Mouse (Mus musculus) CH12.LX (cell line): ENCODE data around the gene Rpl36al. TPM values are rescaled to one million over a fixed set of nuclear protein-coding genes. Genes with fewer than 3 reads are reported as not detected.

Source experiments
- DNase-seq: peaks from one replicate; pipeline ENCODE4 v3.0.0-alpha.2; 2013; ENCODE audit errors: extremely low read depth
- H3K27ac ChIP-seq: 2 replicates; pipeline ENCODE4 v1.5.1; 2012; ENCODE audit warnings: low read depth, mild to moderate bottlenecking, control low read depth, moderate library complexity; ENCODE audit not compliant: insufficient read depth
- H3K27me3 ChIP-seq: replicated peaks from 2 replicates; pipeline ENCODE3; 2012; ENCODE audit warnings: inconsistent platforms
- H3K36me3 ChIP-seq, 2 experiments: replicated peaks in 1 of 2; 2 replicates each; pipeline versions ENCODE3 to v1.6.1; 2012; ENCODE audit warnings: inconsistent platforms in 1 of 2, low read length in 1 of 2, mild to moderate bottlenecking in 1 of 2, mixed read lengths in 1 of 2, moderate library complexity in 1 of 2; ENCODE audit not compliant: control insufficient read depth in 1 of 2, insufficient read depth in 1 of 2
- H3K4me1 ChIP-seq, 2 experiments: 2 replicates each; pipeline ENCODE4 v1.6.1; 2012; ENCODE audit warnings: inconsistent platforms in 1 of 2, moderate library complexity in 1 of 2; ENCODE audit not compliant: insufficient read depth in 2 of 2, control insufficient read depth in 1 of 2
- H3K4me2 ChIP-seq: 2 replicates; pipeline ENCODE4 v1.6.1; 2012; ENCODE audit warnings: low read depth, mild to moderate bottlenecking, control low read depth; ENCODE audit not compliant: poor library complexity, insufficient read depth, severe bottlenecking
- H3K4me3 ChIP-seq, 3 experiments: fragments of 150-350 bp in 1 of 3; sonication (generic) in 1 of 3; replicated peaks in 1 of 3; 2 replicates each; pipeline versions ENCODE3 to v1.5.1; 2011 to 2012; ENCODE audit warnings: low read depth in 2 of 3, low read length in 2 of 3, mild to moderate bottlenecking in 2 of 3, moderate library complexity in 2 of 3, control low read depth in 1 of 3, improper control_type of control experiment in 1 of 3, inconsistent platforms in 1 of 3, mixed read lengths in 1 of 3; ENCODE audit not compliant: poor library complexity in 1 of 3
- H3K79me2 ChIP-seq: replicated peaks from 2 replicates; pipeline ENCODE4 v1.6.1; 2012; ENCODE audit warnings: mild to moderate bottlenecking, moderate library complexity; ENCODE audit not compliant: control insufficient read depth, poor library complexity, insufficient read depth, severe bottlenecking; ENCODE audit errors: extremely low read depth
- H3K9ac ChIP-seq: 2 replicates; pipeline ENCODE4 v1.6.1; 2012; ENCODE audit warnings: low read depth, mild to moderate bottlenecking, control low read depth, moderate library complexity; ENCODE audit not compliant: insufficient read depth
- H3K9me3 ChIP-seq: replicated peaks from 2 replicates; pipeline ENCODE3; 2012; ENCODE audit warnings: low read length, inconsistent platforms, mixed read lengths
- CHD1 ChIP-seq: IDR thresholded peaks from 2 replicates; pipeline ENCODE4 v1.6.1; 2012; ENCODE audit warnings: low read depth, low read length, improper control_type of control experiment, inconsistent platforms
- CHD2 ChIP-seq: IDR thresholded peaks from 2 replicates; pipeline ENCODE4 v1.6.1; 2011; ENCODE audit warnings: low read length, improper control_type of control experiment
- CTCF ChIP-seq, 2 experiments: IDR thresholded peaks in 1 of 2; conservative IDR thresholded peaks in 1 of 2; 2 replicates each; pipeline ENCODE4 v1.5.1; 2011 to 2012; ENCODE audit warnings: low read depth in 2 of 2, low read length in 2 of 2, improper control_type of control experiment in 1 of 2, inconsistent platforms in 1 of 2, mild to moderate bottlenecking in 1 of 2, moderate library complexity in 1 of 2
- E2F4 ChIP-seq: IDR thresholded peaks from 2 replicates; pipeline ENCODE4 v1.6.1; 2011; ENCODE audit warnings: low read depth, low read length, improper control_type of control experiment; ENCODE audit not compliant: insufficient replicate concordance
- ELF1 ChIP-seq: IDR thresholded peaks from 2 replicates; pipeline ENCODE4 v1.6.1; 2014; ENCODE audit warnings: low read depth, mild to moderate bottlenecking, inconsistent platforms, low read length, improper control_type of control experiment
- EP300 ChIP-seq: IDR thresholded peaks from 2 replicates; pipeline ENCODE4 v1.6.1; 2011; ENCODE audit warnings: low read length, improper control_type of control experiment
- ETS1 ChIP-seq: conservative IDR thresholded peaks from 2 replicates; pipeline ENCODE4 v1.6.1; 2012; ENCODE audit warnings: low read depth, mild to moderate bottlenecking, inconsistent platforms, low read length, improper control_type of control experiment, moderate library complexity
- GABPA ChIP-seq: IDR thresholded peaks from 2 replicates; pipeline ENCODE4 v1.6.1; 2012; ENCODE audit warnings: low read depth, low read length, improper control_type of control experiment, inconsistent platforms; ENCODE audit not compliant: insufficient replicate concordance
- HCFC1 ChIP-seq: IDR thresholded peaks from 2 replicates; pipeline ENCODE4 v1.6.1; 2012; ENCODE audit warnings: low read depth, mild to moderate bottlenecking, inconsistent platforms, low read length, improper control_type of control experiment
- IRF4 ChIP-seq: IDR thresholded peaks from 2 replicates; pipeline ENCODE4 v1.6.1; 2014; ENCODE audit warnings: low read depth, mild to moderate bottlenecking, inconsistent platforms, low read length, improper control_type of control experiment
- JUN ChIP-seq: IDR thresholded peaks from 2 replicates; pipeline ENCODE4 v1.6.1; 2011; ENCODE audit warnings: low read depth, mild to moderate bottlenecking, low read length, improper control_type of control experiment, moderate library complexity; ENCODE audit not compliant: insufficient read depth
- MAFK ChIP-seq: IDR thresholded peaks from 2 replicates; pipeline ENCODE4 v1.6.1; 2011; ENCODE audit warnings: low read length, improper control_type of control experiment; ENCODE audit not compliant: insufficient replicate concordance
- MEF2A ChIP-seq: IDR thresholded peaks from 2 replicates; pipeline ENCODE4 v1.6.1; 2014; ENCODE audit warnings: low read depth, mild to moderate bottlenecking, inconsistent platforms, low read length, improper control_type of control experiment, borderline replicate concordance
- MXI1 ChIP-seq: IDR thresholded peaks from 2 replicates; pipeline ENCODE4 v1.6.1; 2011; ENCODE audit warnings: mild to moderate bottlenecking, low read depth, low read length, improper control_type of control experiment
- MYC ChIP-seq: IDR thresholded peaks from 2 replicates; pipeline ENCODE4 v1.6.1; 2011; ENCODE audit warnings: low read depth, mild to moderate bottlenecking, improper control_type of control experiment, low read length
- NELFE ChIP-seq: IDR thresholded peaks from 2 replicates; pipeline ENCODE4 v1.6.1; 2011; ENCODE audit warnings: low read depth, low read length, improper control_type of control experiment
- NRF1 ChIP-seq: IDR thresholded peaks from 2 replicates; pipeline ENCODE4 v1.6.1; 2014; ENCODE audit warnings: low read depth, mild to moderate bottlenecking, inconsistent platforms, low read length, improper control_type of control experiment, moderate library complexity
- PAX5 ChIP-seq: IDR thresholded peaks from 2 replicates; pipeline ENCODE4 v1.6.1; 2012; ENCODE audit warnings: low read length, inconsistent platforms, mixed read lengths
- POLR2A ChIP-seq: IDR thresholded peaks from 2 replicates; pipeline ENCODE4 v1.6.1; 2011; ENCODE audit warnings: low read depth, mild to moderate bottlenecking, improper control_type of control experiment, low read length
- POLR2AphosphoS2 ChIP-seq: IDR thresholded peaks from 2 replicates; pipeline ENCODE4 v1.6.1; 2011; ENCODE audit warnings: low read depth, low read length, improper control_type of control experiment
- RAD21 ChIP-seq: IDR thresholded peaks from 2 replicates; pipeline ENCODE4 v1.6.1; 2011; ENCODE audit warnings: low read depth, mild to moderate bottlenecking, low read length, improper control_type of control experiment, moderate library complexity
- SIN3A ChIP-seq: IDR thresholded peaks from 2 replicates; pipeline ENCODE4 v1.6.1; 2012; ENCODE audit warnings: low read length, improper control_type of control experiment, inconsistent platforms
- SMC3 ChIP-seq: IDR thresholded peaks from 2 replicates; pipeline ENCODE4 v1.6.1; 2011; ENCODE audit warnings: low read depth, low read length, improper control_type of control experiment
- TBP ChIP-seq: conservative IDR thresholded peaks from 2 replicates; pipeline ENCODE4 v1.6.1; 2011; ENCODE audit warnings: low read depth, low read length, improper control_type of control experiment
- UBTF ChIP-seq: IDR thresholded peaks from 2 replicates; pipeline ENCODE4 v1.6.1; 2012; ENCODE audit warnings: low read depth, mild to moderate bottlenecking, inconsistent platforms, low read length, improper control_type of control experiment, moderate library complexity
- USF1 ChIP-seq: IDR thresholded peaks from 2 replicates; pipeline ENCODE4 v1.6.1; 2014; ENCODE audit warnings: low read depth, mild to moderate bottlenecking, inconsistent platforms, low read length, improper control_type of control experiment
- USF2 ChIP-seq: conservative IDR thresholded peaks from 2 replicates; pipeline ENCODE4 v1.6.1; 2011; ENCODE audit warnings: low read depth, low read length, improper control_type of control experiment
- ZKSCAN1 ChIP-seq: IDR thresholded peaks from 2 replicates; pipeline ENCODE4 v1.6.1; 2012; ENCODE audit warnings: low read depth, inconsistent platforms, low read length, improper control_type of control experiment, borderline replicate concordance
- ZMIZ1 ChIP-seq: IDR thresholded peaks from 2 replicates; pipeline ENCODE4 v1.6.1; 2012; ENCODE audit warnings: low read depth, mild to moderate bottlenecking, inconsistent platforms, low read length, improper control_type of control experiment
- ZNF384 ChIP-seq: IDR thresholded peaks from 2 replicates; pipeline ENCODE4 v1.6.1; 2012; ENCODE audit warnings: low read depth, low read length, improper control_type of control experiment, inconsistent platforms
- dilution Hi-C: fragments of 300-500 bp; cut with MboI; formaldehyde crosslinking; loops from 2 replicates; pipeline ENCODE4 v1.14.3; 2020; ENCODE audit warnings: low sequenced_read_pairs; ENCODE audit not compliant: extremely low pct_unique_long_range_greater_than_20kb, extremely low pct_ligation_motif_present
- in situ Hi-C: fragments of 300-500 bp; cut with MboI; formaldehyde crosslinking; loops from 3 replicates; pipeline ENCODE4 v1.14.3; 2019; ENCODE audit warnings: low sequenced_read_pairs, low pct_ligation_motif_present, low pct_unique_long_range_greater_than_20kb, mixed read lengths
- polyA plus RNA-seq: library from polyadenylated mRNA; unstranded; fragments of >175 nt; gene quantifications from 2 replicates; pipeline ENCODE4 v1.2.1, GENCODE M21; 2012; ENCODE audit warnings: low read depth; ENCODE audit not compliant: insufficient read length
- total RNA-seq, 2 experiments: library from RNA; depleted of rRNA; stranded (reverse); fragments of 300-350 nt in 1 of 2; fragments of >200 nt in 1 of 2; gene quantifications; 2 replicates each; pipeline ENCODE4 v1.2.3; 2012 to 2014

The Rpl36al gene
- total and polyA plus RNA-seq, 3 experiments = 828 to 1,571 (median 1,263) TPM

DNA sequence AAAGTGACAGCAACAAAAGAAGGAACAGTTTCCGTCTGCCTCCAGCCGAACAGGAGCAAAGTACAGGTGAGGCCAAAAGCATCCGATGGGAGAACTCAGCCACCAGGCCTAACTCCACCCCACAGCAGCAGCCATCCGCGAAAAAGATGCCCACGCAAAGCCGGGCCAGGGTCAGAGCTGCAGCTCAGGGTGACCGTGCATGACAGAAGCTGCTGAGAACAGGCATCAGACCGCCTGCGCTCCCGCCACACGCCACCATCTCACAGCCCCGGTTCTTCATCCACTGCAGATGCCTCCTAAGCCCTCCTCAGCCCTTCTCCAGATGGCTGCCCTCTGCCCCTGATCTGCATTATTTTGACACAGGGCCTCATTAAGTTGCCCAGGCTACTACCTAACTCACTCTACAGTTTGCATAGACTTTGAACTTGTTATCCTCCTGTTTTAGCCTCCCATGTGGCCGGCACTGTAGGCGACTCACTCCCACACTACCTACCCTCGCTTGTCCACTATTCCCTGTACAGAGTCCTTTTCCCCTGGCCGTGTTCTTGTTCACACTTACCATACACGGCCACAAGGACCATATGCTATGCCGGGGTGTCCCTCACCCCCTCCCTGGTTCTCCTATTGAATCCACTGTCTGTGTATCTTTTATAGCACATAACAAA is 36.9 kb upstream of the Rpl36al start:
- no peaks in the 10 kb centered on the region for H3K27me3 ChIP-seq
- DNase-seq = no peak
- H3K4me2 ChIP-seq = no peak overlapping the region
- peaks cover 4 to 59% of the 10 kb centered on the region in 2 experiments; a peak in 2 of 4 replicates for H3K4me1 ChIP-seq
- TF ChIP-seq POLR2AphosphoS2 = no peak
- TF ChIP-seq USF1 = no peak
- no peak for TF ChIP-seq MXI1
- TF ChIP-seq SIN3A = no peak
- TF ChIP-seq TBP = no peak
- TF ChIP-seq GABPA = no peak
- no peak for TF ChIP-seq MYC
- no peak for TF ChIP-seq RAD21
- H3K27ac ChIP-seq = no peak overlapping the region
- dilution Hi-C loops = no loop called here
- peaks cover 28 to 73% of the 10 kb centered on the region in 2 experiments for H3K36me3 ChIP-seq
- H3K9ac ChIP-seq = no peak overlapping the region
- H3K9me3 ChIP-seq = no peaks in the 10 kb centered on the region
- no peaks in the 10 kb centered on the region; the same call in 1 of the 2 replicates for H3K79me2 ChIP-seq
- no peak overlapping the region for H3K4me3 ChIP-seq
- in situ Hi-C loops = loop anchor here (5.0 to 25.0 kb wide), 3 partner anchors 77 to 467 kb away; partner anchors contain the start of genes Klhdc2, Sos2 and Vcpkmt

DNA sequence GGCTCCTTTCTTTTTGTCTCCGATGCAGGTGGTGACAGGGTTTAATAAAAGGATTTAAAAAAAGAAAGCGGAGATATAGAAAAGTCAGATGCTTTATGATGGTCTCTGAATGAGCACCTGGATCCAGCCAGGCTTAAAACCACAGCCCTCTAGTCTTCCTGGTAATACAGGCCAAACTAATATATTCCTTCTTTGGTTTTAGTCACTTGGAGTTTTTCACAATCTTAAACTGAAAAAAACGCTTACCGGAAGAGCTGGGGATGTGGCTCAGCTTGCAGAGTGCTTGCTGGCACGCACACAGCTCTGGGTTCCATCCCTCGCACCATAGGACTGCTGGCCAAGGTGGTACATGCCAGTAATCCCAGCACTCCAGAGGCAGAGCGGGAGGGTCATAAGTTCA is 32.7 kb upstream of the Rpl36al start:
- Histone ChIP-seq H3K4me1 (peaks cover 4 to 83% of the 10 kb centered on the region in 2 experiments; a peak in 2 of 4 replicates), H3K9me3 (no peaks in the 10 kb centered on the region), H3K79me2 (no peaks in the 10 kb centered on the region), H3K36me3 (peaks cover 42 to 68% of the 10 kb centered on the region in 2 experiments), H3K4me3 (no peak overlapping the region), H3K27me3 (no peaks in the 10 kb centered on the region), H3K27ac (peak overlapping the region; percentile 69), H3K9ac (no peak overlapping the region), H3K4me2 (no peak overlapping the region)
- dilution Hi-C loops = no loop called here
- peak; percentile 79 for DNase-seq
- in situ Hi-C loops = loop anchor here (25.0 kb wide), 2 partner anchors 371 to 471 kb away; partner anchors contain the start of genes Sos2 and Vcpkmt
- no peak for TF ChIP-seq RAD21
- TF ChIP-seq NELFE = no peak
- no peak for TF ChIP-seq ZKSCAN1
- TF ChIP-seq HCFC1 = no peak
- TF ChIP-seq SMC3 = no peak
- no peak for TF ChIP-seq SIN3A
- TF ChIP-seq CHD2 = no peak
- TF ChIP-seq GABPA = no peak
- TF ChIP-seq MEF2A = peak; percentile 53; the same call in 1 of the 2 replicates
- TF ChIP-seq MAFK = peak; percentile 29; the same call in 1 of the 2 replicates
- no peak for TF ChIP-seq POLR2A
- TF ChIP-seq EP300 = peak; percentile 88
- TF ChIP-seq TBP = 0 out of 2 replicates have a peak, but pooled peaks have one; percentile 20
- TF ChIP-seq CTCF (conservative IDR thresholded peaks at IDR 0.05 in 1 of 2, IDR thresholded peaks at IDR 0.05 in 1 of 2; ENCODE audit: low read depth in 2 of 2, low read length in 2 of 2) = no peak
- no peak for TF ChIP-seq PAX5
- TF ChIP-seq ZMIZ1 = no peak
- no peak for TF ChIP-seq CHD1
- no peak for TF ChIP-seq IRF4
- 0 out of 2 replicates have a peak, but pooled peaks have one; percentile 27 for TF ChIP-seq ELF1
- peak; percentile 89 for TF ChIP-seq ZNF384
- no peak for TF ChIP-seq UBTF
- no peak for TF ChIP-seq JUN
- TF ChIP-seq NRF1 = no peak
- peak; percentile 67 for TF ChIP-seq ETS1
- no peak for TF ChIP-seq USF2
- no peak for TF ChIP-seq POLR2AphosphoS2
- TF ChIP-seq MXI1 = no peak; the same call in 1 of the 2 replicates
- TF ChIP-seq MYC = no peak
- no peak for TF ChIP-seq USF1
- no peak for TF ChIP-seq E2F4
